Mouse (Mus musculus) neural tube, embryonic 12.5 days (tissue): ENCODE measurements around the gene Aym1. TPM values are rescaled to one million over a fixed set of nuclear protein-coding genes. Genes with fewer than 3 reads are reported as not detected.

Source experiments
- ATAC-seq: fragments of 200-750 bp; cut with Nextera tagmentation; 2 replicates; pipeline ENCODE4 v1.8.0; 2017; ENCODE audit warnings: low read depth, mild to moderate bottlenecking, moderate TSS enrichment, moderate library complexity; ENCODE audit not compliant: low FRiP score
- H3K27ac ChIP-seq: fragments of 300-500 bp; sonication (generic); 2 replicates; pipeline ENCODE4 v1.5.1; 2016
- H3K27me3 ChIP-seq: fragments of 300-500 bp; sonication (generic); replicated peaks from 2 replicates; pipeline ENCODE4 v1.6.1; 2016; ENCODE audit warnings: mild to moderate bottlenecking
- H3K36me3 ChIP-seq: fragments of 300-500 bp; sonication (generic); 2 replicates; pipeline ENCODE4 v1.6.1; 2016; ENCODE audit warnings: mild to moderate bottlenecking
- H3K4me1 ChIP-seq: fragments of 300-500 bp; sonication (generic); 2 replicates; pipeline ENCODE4 v1.6.1; 2016
- H3K4me2 ChIP-seq: fragments of 300-500 bp; sonication (generic); replicated peaks from 2 replicates; pipeline ENCODE4 v1.6.1; 2016; ENCODE audit warnings: mild to moderate bottlenecking
- H3K4me3 ChIP-seq: fragments of 300-500 bp; sonication (generic); 2 replicates; pipeline ENCODE4 v1.5.1; 2016
- H3K9ac ChIP-seq: fragments of 300-500 bp; sonication (generic); 2 replicates; pipeline ENCODE4 v1.6.1; 2016; ENCODE audit warnings: mild to moderate bottlenecking
- H3K9me3 ChIP-seq: fragments of 300-500 bp; sonication (generic); 2 replicates; pipeline ENCODE4 v1.6.1; 2016; ENCODE audit warnings: mild to moderate bottlenecking
- WGBS: fragments of 180-500 bp; shearing (Covaris S2); methylation state at CpG from one replicate; pipeline ENCODE4 v1.1.7; 2016; 5-methylcytosine and 5-hydroxymethylcytosine counted together
- polyA plus RNA-seq: library from polyadenylated mRNA; unstranded; fragments of >200 nt; fragmentation: Nextera tagmentation; extraction: Ambion mirVana; gene quantifications from 2 replicates; pipeline ENCODE4 v1.2.1, GENCODE M21; 2016

Gene Aym1
- not detected in 2 replicates for polyA plus RNA-seq

- no peak for ATAC-seq
- peaks cover 24% of the 10 kb centered on the region for H3K27me3 ChIP-seq
- no peak within 1 kb of the TSS for H3K9ac ChIP-seq
- peak within 1 kb of the TSS; percentile 27; the same call in 1 of the 2 replicates for H3K4me2 ChIP-seq
- no peaks in the 10 kb centered on the region for H3K9me3 ChIP-seq
- peaks cover 21% of the 10 kb centered on the region for H3K4me1 ChIP-seq
- WGBS: 38% methylated on average over 5 of the region's 6 CpGs
- H3K4me3 ChIP-seq: no peak within 1 kb of the TSS
- H3K36me3 ChIP-seq: no peaks in the 10 kb centered on the region
- H3K27ac ChIP-seq: no peak within 1 kb of the TSS
Observed at GRCm38 (mm10) chr5:113357186-113357585, at the start of gene Aym1. TSS of gene Aym1 (plus strand) at chr5:113357294.

DNA sequence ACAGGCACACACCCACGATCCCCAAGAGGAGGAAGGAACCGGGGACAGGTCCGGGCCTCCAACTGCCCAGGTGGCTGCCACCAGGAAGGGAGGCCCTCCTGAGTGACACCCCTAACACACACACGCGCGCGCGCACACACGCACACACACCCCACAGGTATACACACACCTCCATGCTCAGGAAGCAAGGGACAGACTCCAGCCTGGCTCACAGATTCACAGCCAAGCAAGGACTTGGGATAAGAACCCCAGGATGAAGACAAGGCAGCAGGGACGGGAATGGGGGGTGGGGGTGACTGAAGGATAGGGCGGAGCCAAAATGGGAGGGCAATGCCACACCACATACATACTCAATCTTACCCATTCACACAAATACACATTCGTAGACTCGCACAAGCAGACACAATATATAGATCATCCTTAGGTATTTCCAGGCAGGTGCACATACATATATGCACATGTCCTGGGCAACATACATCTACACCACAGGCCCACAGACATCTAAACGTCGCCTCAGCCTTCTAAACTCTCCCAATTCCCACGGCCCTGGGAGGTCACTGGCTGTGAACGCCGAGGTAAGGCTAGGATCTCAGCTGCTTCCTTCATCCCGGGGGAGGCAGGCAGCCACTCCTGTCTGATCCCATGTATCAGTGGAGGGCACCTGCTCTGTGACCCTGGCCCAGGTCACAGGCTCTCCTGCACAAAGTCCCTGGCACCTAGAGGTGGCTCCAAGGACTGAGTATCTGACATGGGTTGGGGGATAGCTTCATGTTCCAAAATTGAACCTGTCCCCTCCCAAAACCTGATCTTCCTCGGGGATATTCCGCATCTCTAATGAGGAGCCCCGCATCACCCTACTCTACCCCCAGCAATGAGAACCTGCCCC is 47.4 kb upstream of the Aym1 start:
- no peak for ATAC-seq

DNA sequence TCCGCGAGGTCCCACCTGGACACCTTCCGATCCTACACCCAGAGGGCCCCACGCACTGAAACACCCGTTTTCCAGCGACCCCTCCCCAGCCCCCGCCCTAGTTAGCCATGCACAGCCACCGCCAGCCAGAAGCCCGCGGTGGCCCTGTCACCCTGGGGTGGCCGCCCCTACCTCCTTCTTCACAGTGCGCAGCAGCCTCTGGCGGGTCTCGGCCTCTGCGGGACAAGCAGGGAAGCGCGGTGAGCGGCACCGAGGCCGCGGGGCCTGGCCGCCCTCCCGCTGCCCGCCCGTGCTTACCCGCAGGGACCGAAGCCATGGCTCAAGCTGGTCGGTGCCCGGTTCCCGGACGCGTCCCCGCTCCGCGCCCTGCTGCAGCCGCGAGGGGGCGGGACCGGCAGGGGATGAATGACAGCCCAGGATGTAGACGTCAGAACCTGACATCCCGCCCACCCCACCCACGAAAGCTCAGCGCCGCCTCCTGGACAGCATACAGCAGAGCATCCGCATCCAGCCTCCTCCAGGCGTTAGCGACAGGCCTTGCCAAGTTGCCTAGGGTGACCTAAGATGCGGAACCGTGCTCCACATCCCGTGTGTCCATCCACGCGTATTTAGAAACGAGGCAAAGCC is 46.6 kb upstream of the Aym1 start, which contains the start of gene Sgsm1:
TSS of gene Sgsm1 (minus strand) at position 410 of the 627 bp plus-strand sequence.
- H3K9ac ChIP-seq: peak within 1 kb of the TSS; percentile 86
- H3K4me3 ChIP-seq: peak within 1 kb of the TSS; percentile 76
- 4% methylated on average over 53 of the region's 53 CpGs for WGBS
- peak within 1 kb of the TSS; percentile 85 for H3K4me2 ChIP-seq
- H3K4me1 ChIP-seq: peaks cover 40% of the 10 kb centered on the region
- ATAC-seq: peak; percentile 62
- H3K9me3 ChIP-seq: no peaks in the 10 kb centered on the region
- H3K27me3 ChIP-seq: peaks cover 15% of the 10 kb centered on the region
- no peak within 1 kb of the TSS for H3K27ac ChIP-seq
- H3K36me3 ChIP-seq: no peaks in the 10 kb centered on the region

More for the DNA sequence above, 47.4 kb upstream of the Aym1 start:
- Histone ChIP-seq H3K27ac (no peak overlapping the region), H3K9ac (peak overlapping the region; percentile 86), H3K27me3 (peaks cover 10% of the 10 kb centered on the region), H3K4me1 (peaks cover 40% of the 10 kb centered on the region), H3K4me2 (peak overlapping the region; percentile 85), H3K4me3 (peak overlapping the region; percentile 76), H3K9me3 (no peaks in the 10 kb centered on the region), H3K36me3 (no peaks in the 10 kb centered on the region)
- 62% methylated on average over 22 of the region's 22 CpGs for WGBS

DNA sequence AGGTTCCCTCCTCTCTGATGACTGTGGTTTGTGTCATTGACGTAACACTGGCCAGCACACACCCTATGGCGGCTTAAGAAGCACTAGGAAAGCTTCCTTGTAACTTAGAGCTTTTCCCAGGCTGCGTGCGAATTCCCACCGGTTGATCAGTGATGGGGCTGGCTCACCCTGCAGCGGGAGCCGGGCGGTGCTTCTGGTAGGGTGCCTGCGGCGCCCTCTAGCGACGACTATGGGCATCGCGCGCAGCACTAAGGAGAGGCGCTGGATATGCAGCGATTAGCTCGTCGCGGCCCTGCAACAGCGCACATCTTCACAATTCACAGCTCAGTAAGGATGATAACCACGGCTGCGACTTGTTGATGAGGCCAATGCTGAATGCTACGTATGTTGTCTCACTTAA is 43.1 kb upstream of the Aym1 start:
- 0 out of 2 replicates have a peak, but pooled peaks have one; percentile 19 for ATAC-seq
- Histone ChIP-seq H3K4me1 (peaks cover 13% of the 10 kb centered on the region; the same call in 1 of the 2 replicates), H3K27me3 (peaks cover 11% of the 10 kb centered on the region), H3K4me3 (no peak overlapping the region), H3K9ac (no peak overlapping the region), H3K36me3 (no peaks in the 10 kb centered on the region), H3K9me3 (no peaks in the 10 kb centered on the region), H3K27ac (no peak overlapping the region), H3K4me2 (peak overlapping the region; percentile 49)
- WGBS: 2% methylated on average over 24 of the region's 24 CpGs

- Histone ChIP-seq H3K4me1 (peaks cover 7% of the 10 kb centered on the region; the same call in 1 of the 2 replicates), H3K4me3 (peak overlapping the region; percentile 27), H3K27ac (no peak overlapping the region), H3K4me2 (peak overlapping the region; percentile 62), H3K36me3 (no peaks in the 10 kb centered on the region), H3K9me3 (peaks cover 7% of the 10 kb centered on the region), H3K27me3 (peaks cover 24% of the 10 kb centered on the region), H3K9ac (0 out of 2 replicates have a peak overlapping the region, but pooled peaks have one; percentile 33)
- 4% methylated on average over 38 of the region's 38 CpGs for WGBS
- no peak for ATAC-seq
Observed at GRCm38 (mm10) chr5:113323784-113324638, 33.1 kb upstream of the Aym1 start.

- WGBS: 91% methylated on average over 8 of the region's 8 CpGs
- no peaks in the 10 kb centered on the region for H3K36me3 ChIP-seq
- H3K4me3 ChIP-seq: no peak overlapping the region
- H3K9ac ChIP-seq: no peak overlapping the region
- peaks cover 38% of the 10 kb centered on the region for H3K27me3 ChIP-seq
- peaks cover 15% of the 10 kb centered on the region for H3K9me3 ChIP-seq
- ATAC-seq: no peak
- H3K4me1 ChIP-seq: 0 out of 2 replicates have a peak, but pooled peaks cover under 1% of the 10 kb centered on the region
- no peak overlapping the region for H3K4me2 ChIP-seq
- no peak overlapping the region for H3K27ac ChIP-seq
Observed at GRCm38 (mm10) chr5:113329463-113329862, 27.6 kb upstream of the Aym1 start.

GRCm38 (mm10) chr5:113330202-113330601 is 26.9 kb upstream of the Aym1 start:
- no peak overlapping the region for H3K4me3 ChIP-seq
- H3K9me3 ChIP-seq: peaks cover 15% of the 10 kb centered on the region
- H3K4me2 ChIP-seq: no peak overlapping the region
- H3K27me3 ChIP-seq: peaks cover 38% of the 10 kb centered on the region
- no peak for ATAC-seq
- no peak overlapping the region for H3K27ac ChIP-seq
- no peak overlapping the region for H3K9ac ChIP-seq
- no peaks in the 10 kb centered on the region for H3K36me3 ChIP-seq
- WGBS: 82% methylated on average over 3 of the region's 3 CpGs
- peaks cover 7% of the 10 kb centered on the region for H3K4me1 ChIP-seq

- Histone ChIP-seq H3K36me3 (no peaks in the 10 kb centered on the region), H3K27ac (no peak overlapping the region), H3K4me2 (no peak overlapping the region), H3K4me3 (no peak overlapping the region), H3K4me1 (peaks cover 15% of the 10 kb centered on the region), H3K27me3 (peaks cover 52% of the 10 kb centered on the region), H3K9ac (no peak overlapping the region), H3K9me3 (peaks cover 15% of the 10 kb centered on the region)
- 37% methylated on average over 12 of the region's 12 CpGs for WGBS
- no peak for ATAC-seq
Observed at GRCm38 (mm10) chr5:113332239-113332638, 24.9 kb upstream of the Aym1 start.

- no peak overlapping the region for H3K9ac ChIP-seq
- H3K4me2 ChIP-seq: no peak overlapping the region
- H3K9me3 ChIP-seq: peaks cover 15% of the 10 kb centered on the region
- H3K4me3 ChIP-seq: no peak overlapping the region
- no peaks in the 10 kb centered on the region for H3K36me3 ChIP-seq
- no peak for ATAC-seq
- no peak overlapping the region for H3K27ac ChIP-seq
- H3K4me1 ChIP-seq: peaks cover 15% of the 10 kb centered on the region
- WGBS: 66% methylated on average over 4 of the region's 4 CpGs
- peaks cover 58% of the 10 kb centered on the region for H3K27me3 ChIP-seq
Observed at GRCm38 (mm10) chr5:113332899-113333298, 24.2 kb upstream of the Aym1 start.

DNA sequence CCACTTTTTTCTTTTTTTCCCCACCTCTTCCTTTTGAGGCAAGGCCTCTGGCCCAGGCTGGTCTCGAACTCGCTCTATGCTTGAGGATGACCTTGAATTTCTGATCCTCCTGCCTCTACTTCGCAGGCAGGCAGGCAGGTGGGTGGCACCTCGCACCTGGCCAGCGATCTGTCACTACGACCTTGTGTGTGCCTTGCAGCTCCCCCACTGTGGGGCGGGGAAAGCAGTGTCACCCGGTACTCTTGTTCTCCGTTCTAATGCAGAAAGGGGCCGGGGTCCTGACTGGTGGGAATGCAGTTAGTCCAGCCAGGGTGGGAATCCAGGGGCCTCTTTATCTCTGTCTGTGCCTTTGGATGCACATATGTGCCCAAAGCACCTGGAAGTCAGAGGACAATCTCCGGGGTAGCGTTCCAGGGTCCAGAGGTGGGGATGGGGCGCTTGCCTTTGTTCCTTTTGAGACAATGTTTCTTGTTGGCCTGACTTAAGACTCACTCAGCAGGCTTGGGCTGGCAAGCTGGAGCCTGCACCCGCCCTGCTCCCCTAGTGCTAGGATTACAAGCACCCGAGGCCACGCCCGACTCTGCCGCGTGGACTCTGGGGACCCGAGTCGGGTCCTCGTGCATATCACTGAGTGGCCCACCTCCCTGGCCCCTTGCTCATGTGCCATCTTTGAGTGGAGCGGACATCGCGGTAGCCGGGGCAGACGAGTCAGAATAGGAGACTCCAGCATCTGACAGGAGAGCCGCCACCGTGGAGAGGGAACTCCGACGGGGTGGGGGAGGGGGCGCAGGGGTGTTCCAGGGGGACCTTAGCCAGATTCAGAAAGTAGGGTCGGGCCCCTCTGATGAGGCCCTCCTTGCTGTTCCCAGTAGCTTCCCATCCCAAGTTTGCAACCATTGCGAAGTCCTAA is 22.2 kb upstream of the Aym1 start:
- no peak overlapping the region; the same call in 1 of the 2 replicates for H3K4me3 ChIP-seq
- peaks cover 15% of the 10 kb centered on the region for H3K4me1 ChIP-seq
- ATAC-seq: no peak
- peaks cover 66% of the 10 kb centered on the region for H3K27me3 ChIP-seq
- WGBS: 7% methylated on average over 34 of the region's 34 CpGs
- H3K9me3 ChIP-seq: no peaks in the 10 kb centered on the region
- H3K9ac ChIP-seq: peak overlapping the region; percentile 27; the same call in 1 of the 2 replicates
- no peak overlapping the region for H3K27ac ChIP-seq
- H3K4me2 ChIP-seq: peak overlapping the region; percentile 55
- no peaks in the 10 kb centered on the region for H3K36me3 ChIP-seq

DNA sequence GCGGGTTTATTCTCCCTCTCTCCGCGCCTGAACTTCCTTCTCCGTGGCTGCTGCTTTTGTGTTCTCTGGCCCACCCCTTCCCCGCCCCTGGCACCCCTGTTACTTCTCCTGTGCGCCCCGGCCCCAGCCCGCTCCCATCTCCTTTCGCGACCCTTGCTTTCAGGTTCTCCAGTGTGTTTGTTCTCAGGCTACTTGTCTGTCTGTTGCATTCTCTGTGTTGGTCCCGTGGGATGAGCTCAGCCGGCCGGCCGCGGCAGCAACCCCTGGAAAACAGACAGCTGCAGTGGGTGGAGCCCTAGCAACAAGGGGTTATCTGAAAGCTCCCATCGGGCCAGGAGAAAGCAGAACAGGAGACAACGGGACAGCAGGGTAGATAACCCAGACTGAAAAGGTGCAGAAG is 21.4 kb upstream of the Aym1 start:
- H3K4me3 ChIP-seq: peak overlapping the region; percentile 21; the same call in 1 of the 2 replicates
- no peak for ATAC-seq
- no peaks in the 10 kb centered on the region for H3K36me3 ChIP-seq
- peaks cover 66% of the 10 kb centered on the region for H3K27me3 ChIP-seq
- peak overlapping the region; percentile 55 for H3K4me2 ChIP-seq
- peaks cover 15% of the 10 kb centered on the region for H3K4me1 ChIP-seq
- H3K27ac ChIP-seq: no peak overlapping the region
- H3K9ac ChIP-seq: peak overlapping the region; percentile 9; the same call in 1 of the 2 replicates
- no peaks in the 10 kb centered on the region for H3K9me3 ChIP-seq
- WGBS: under 1% methylated on average over 17 of the region's 17 CpGs
